Mouse (Mus musculus): ENCODE measurements around the gene Engase. TPM values are rescaled to one million over a fixed set of nuclear protein-coding genes. Genes with fewer than 3 reads are reported as not detected.
A peak's percentile ranks its signal among the peaks of the same experiment; 100 is the strongest.

Engase gene
- polyA plus RNA-seq, 1 experiment, result 8.3 TPM

- WGBS, result 70% methylated on average over 8 of the region's 8 CpGs
- Histone ChIP-seq H3K4me1 (ENCODE audit: control insufficient read depth, insufficient read depth, low read length) (peaks cover 2% of the 10 kb centered on the region; the same call in 1 of the 2 replicates), H3K27ac (ENCODE audit: insufficient read depth, low read length) (no peak overlapping the region)
Observed at GRCm38 (mm10) chr11:118459051-118459450, 17.6 kb upstream of the Engase start.

GRCm38 (mm10) chr11:118459536-118459935 is 17.1 kb upstream of the Engase start:
- Histone ChIP-seq H3K4me3 (replicated peaks; ENCODE audit: insufficient read depth, low read depth, low read length) (no peak overlapping the region), H3K4me1 (ENCODE audit: control insufficient read depth, insufficient read depth, low read length) (no peaks in the 10 kb centered on the region), H3K27ac (ENCODE audit: insufficient read depth, low read length) (no peak overlapping the region), H3K27me3 (ENCODE audit: control insufficient read depth, insufficient read depth, low read length) (no peaks in the 10 kb centered on the region)
- 82% methylated on average over 4 of the region's 4 CpGs for WGBS
- TF ChIP-seq POLR2A (IDR thresholded peaks at IDR 0.05; ENCODE audit: borderline replicate concordance, insufficient read depth, low read length) (no peak), CTCF (IDR thresholded peaks at IDR 0.05; ENCODE audit: borderline replicate concordance, insufficient read depth, low read depth, low read length) (no peak)
- no peak for DNase-seq

More at GRCm38 (mm10) chr11:118459051-118459450, 17.6 kb upstream of the Engase start:
- Histone ChIP-seq H3K27me3 (ENCODE audit: control insufficient read depth, insufficient read depth, low read length) (no peaks in the 10 kb centered on the region), H3K4me3 (replicated peaks; ENCODE audit: insufficient read depth, low read depth, low read length) (no peak overlapping the region)
- DNase-seq, result no peak
- TF ChIP-seq POLR2A (IDR thresholded peaks at IDR 0.05; ENCODE audit: borderline replicate concordance, insufficient read depth, low read length) (no peak), CTCF (IDR thresholded peaks at IDR 0.05; ENCODE audit: borderline replicate concordance, insufficient read depth, low read depth, low read length) (no peak)

DNA sequence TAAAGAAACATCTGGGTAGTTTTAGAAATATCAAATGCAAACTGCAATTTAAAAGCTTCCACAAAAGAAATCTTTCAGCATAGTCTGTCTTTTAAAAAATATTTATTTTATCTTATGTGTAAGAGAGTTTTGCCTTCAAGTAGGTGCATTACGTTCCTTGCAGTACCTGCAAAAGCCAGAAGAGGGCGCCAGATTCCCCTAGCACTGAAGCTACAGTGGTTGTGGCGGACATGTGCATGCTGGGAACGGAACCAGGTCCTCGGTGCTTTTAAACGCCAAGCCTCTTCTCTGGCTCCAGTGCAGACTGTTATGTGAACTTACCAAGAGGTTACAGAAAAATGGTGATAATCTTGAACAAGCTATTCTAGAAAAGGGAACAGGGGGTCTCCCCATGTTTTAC is 16.3 kb upstream of the Engase start:
- WGBS, result 61% methylated on average over 6 of the region's 6 CpGs

DNA sequence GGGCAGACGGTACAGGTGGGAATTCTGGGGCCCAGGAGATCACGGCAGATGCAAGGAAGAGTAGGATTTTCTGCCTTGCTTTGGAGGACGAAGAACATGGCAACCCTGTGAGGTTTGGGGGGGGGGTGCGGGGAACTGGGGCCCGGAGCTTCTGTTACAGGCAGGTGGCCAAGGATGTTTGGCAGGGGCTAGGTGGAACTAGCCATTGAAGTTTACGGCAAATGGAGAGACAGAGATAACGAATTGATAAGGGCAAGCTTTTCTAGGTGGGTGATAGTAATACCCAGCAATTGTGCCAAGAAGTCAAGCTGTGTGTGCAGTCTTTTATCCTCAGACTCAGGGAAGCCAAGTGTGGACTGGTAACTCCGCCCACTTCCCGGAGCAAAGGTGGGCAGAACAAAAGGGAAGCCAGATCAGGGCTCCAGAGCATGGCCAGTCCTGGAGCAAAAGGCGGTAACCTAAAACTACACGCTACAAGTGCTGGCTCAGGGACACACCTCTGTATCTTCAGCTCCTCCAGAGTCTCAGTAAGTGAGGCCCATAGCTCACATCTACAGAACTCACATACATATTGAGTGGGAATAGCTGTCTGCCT is 9.1 kb upstream of the Engase start:
- Histone ChIP-seq H3K4me1 (ENCODE audit: control insufficient read depth, insufficient read depth, low read length) (0 out of 2 replicates have a peak, but pooled peaks cover 4% of the 10 kb centered on the region), H3K4me3 (replicated peaks; ENCODE audit: insufficient read depth, low read depth, low read length) (no peak overlapping the region), H3K27ac (ENCODE audit: insufficient read depth, low read length) (no peak overlapping the region), H3K27me3 (ENCODE audit: control insufficient read depth, insufficient read depth, low read length) (no peaks in the 10 kb centered on the region)
- TF ChIP-seq CTCF (IDR thresholded peaks at IDR 0.05; ENCODE audit: borderline replicate concordance, insufficient read depth, low read depth, low read length), result no peak
- no peak for DNase-seq
- WGBS, result 33% methylated on average over 11 of the region's 11 CpGs

More for the DNA sequence above, 16.3 kb upstream of the Engase start:
- no peak for DNase-seq
- Histone ChIP-seq H3K27me3 (ENCODE audit: control insufficient read depth, insufficient read depth, low read length) (no peaks in the 10 kb centered on the region), H3K4me3 (replicated peaks; ENCODE audit: insufficient read depth, low read depth, low read length) (no peak overlapping the region), H3K27ac (ENCODE audit: insufficient read depth, low read length) (no peak overlapping the region), H3K4me1 (ENCODE audit: control insufficient read depth, insufficient read depth, low read length) (no peaks in the 10 kb centered on the region)
- no peak for TF ChIP-seq POLR2A (IDR thresholded peaks at IDR 0.05; ENCODE audit: borderline replicate concordance, insufficient read depth, low read length)
- TF ChIP-seq CTCF (IDR thresholded peaks at IDR 0.05; ENCODE audit: borderline replicate concordance, insufficient read depth, low read depth, low read length), result peak; percentile 57

GRCm38 (mm10) chr11:118469509-118470160 is 7.0 kb upstream of the Engase start:
- Histone ChIP-seq H3K27ac (ENCODE audit: insufficient read depth, low read length) (no peak overlapping the region), H3K4me1 (ENCODE audit: control insufficient read depth, insufficient read depth, low read length) (0 out of 2 replicates have a peak, but pooled peaks cover 4% of the 10 kb centered on the region), H3K27me3 (ENCODE audit: control insufficient read depth, insufficient read depth, low read length) (no peaks in the 10 kb centered on the region), H3K4me3 (replicated peaks; ENCODE audit: insufficient read depth, low read depth, low read length) (no peak overlapping the region)
- TF ChIP-seq CTCF (IDR thresholded peaks at IDR 0.05; ENCODE audit: borderline replicate concordance, insufficient read depth, low read depth, low read length) (no peak), POLR2A (IDR thresholded peaks at IDR 0.05; ENCODE audit: borderline replicate concordance, insufficient read depth, low read length) (no peak)
- 83% methylated on average over 10 of the region's 10 CpGs for WGBS
- DNase-seq, result no peak

DNA sequence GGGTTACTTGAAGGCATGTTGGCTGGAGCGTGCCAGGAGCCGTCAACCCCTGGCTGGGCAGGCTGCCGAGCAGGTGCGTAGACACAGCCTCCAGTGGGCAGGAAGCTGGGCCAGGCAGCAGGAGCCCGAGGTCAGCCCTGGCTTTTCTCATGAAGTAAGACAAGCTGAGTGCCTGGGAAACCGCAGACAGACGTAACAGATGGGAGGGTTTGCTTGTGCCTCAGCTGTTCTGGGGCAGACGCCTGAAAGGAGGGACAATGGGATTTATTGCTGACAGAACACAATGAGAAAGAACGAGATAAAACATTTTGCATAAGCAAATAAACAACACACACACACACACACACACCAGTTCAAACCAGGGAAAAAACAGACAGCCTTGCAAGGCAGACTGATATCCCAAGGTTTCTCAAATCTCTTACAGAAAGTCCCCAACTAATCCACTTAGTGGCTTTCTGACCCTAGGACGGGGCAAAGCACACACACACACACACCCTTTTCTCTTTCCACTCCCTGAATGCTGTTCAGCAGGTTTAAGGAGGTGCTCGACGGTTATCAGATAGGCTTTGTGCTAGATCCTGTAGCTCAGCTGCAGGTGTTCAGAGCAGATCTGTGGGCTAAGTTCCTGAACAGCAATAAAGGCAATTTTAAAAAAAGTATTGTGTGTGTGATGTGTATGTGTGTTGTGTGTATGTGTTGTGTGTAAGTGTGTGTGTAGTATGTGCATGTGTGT is 6.2 kb upstream of the Engase start:
- H3K27me3 ChIP-seq (ENCODE audit: control insufficient read depth, insufficient read depth, low read length), result no peaks in the 10 kb centered on the region
- TF ChIP-seq POLR2A (IDR thresholded peaks at IDR 0.05; ENCODE audit: borderline replicate concordance, insufficient read depth, low read length), result no peak
- 47% methylated on average over 12 of the region's 12 CpGs for WGBS
- no peak overlapping the region for H3K4me3 ChIP-seq (replicated peaks; ENCODE audit: insufficient read depth, low read depth, low read length)
- no peak for DNase-seq
- H3K27ac ChIP-seq (ENCODE audit: insufficient read depth, low read length), result no peak overlapping the region
- H3K4me1 ChIP-seq (ENCODE audit: control insufficient read depth, insufficient read depth, low read length), result 0 out of 2 replicates have a peak, but pooled peaks cover 4% of the 10 kb centered on the region

- DNase-seq, result no peak
- WGBS, result 39% methylated on average over 13 of the region's 13 CpGs
Observed at GRCm38 (mm10) chr11:118471676-118472075, 5.0 kb upstream of the Engase start.

More at GRCm38 (mm10) chr11:118471676-118472075, 5.0 kb upstream of the Engase start:
- TF ChIP-seq CTCF (IDR thresholded peaks at IDR 0.05; ENCODE audit: borderline replicate concordance, insufficient read depth, low read depth, low read length) (no peak), POLR2A (IDR thresholded peaks at IDR 0.05; ENCODE audit: borderline replicate concordance, insufficient read depth, low read length) (no peak)
- Histone ChIP-seq H3K4me3 (replicated peaks; ENCODE audit: insufficient read depth, low read depth, low read length) (no peak overlapping the region), H3K27ac (ENCODE audit: insufficient read depth, low read length) (no peak overlapping the region), H3K4me1 (ENCODE audit: control insufficient read depth, insufficient read depth, low read length) (0 out of 2 replicates have a peak, but pooled peaks cover 4% of the 10 kb centered on the region), H3K27me3 (ENCODE audit: control insufficient read depth, insufficient read depth, low read length) (no peaks in the 10 kb centered on the region)

Data from cerebellum, adult 2 months (tissue).